In the genomic region with DNA sequence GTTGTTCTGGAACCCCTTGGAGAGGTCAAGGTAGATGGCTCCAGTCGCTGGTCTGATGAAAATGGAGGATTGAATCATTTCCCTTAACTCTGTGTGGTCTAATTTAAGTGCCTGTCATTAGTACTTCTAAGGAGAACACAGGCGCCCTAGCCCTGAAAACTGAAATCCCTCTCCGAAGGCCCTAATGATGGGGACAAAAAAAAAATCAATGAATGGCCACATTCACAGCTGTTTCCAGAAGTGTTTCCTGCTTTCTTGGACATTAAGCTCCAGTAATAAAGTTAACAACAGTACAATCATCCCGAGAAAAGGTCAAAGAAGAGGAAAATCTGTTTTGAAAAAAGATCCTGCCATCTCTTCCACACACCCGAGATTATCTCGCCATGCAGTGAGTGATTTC, we compare ENCODE assay signal across 8 mouse cellular contexts.
A peak's percentile ranks its signal among the peaks of the same experiment; 100 is the strongest.
DNase-seq lines count a peak whose midpoint lies in the region; ATAC-seq and TF ChIP-seq lines count a peak whose summit lies in the region.

No protein-coding gene starts in this region.

- no peaks in the 10 kb centered on the region for H3K9me3 ChIP-seq in neural tube, embryonic 11.5 days (ENCODE audit: control insufficient read depth, low read length)
- no peaks in the 10 kb centered on the region for H3K9me3 ChIP-seq in liver, embryonic 15.5 days (replicated peaks)

- WGBS in heart, adult 2 months = 25% methylated on average over 6 of the region's 6 CpGs
- WGBS in neural tube, embryonic 11.5 days = 36% methylated on average over 6 of the region's 6 CpGs
- WGBS in liver, embryonic 15.5 days (ENCODE audit: insufficient replicate concordance) = 52% methylated on average over 6 of the region's 6 CpGs

- H3K27me3 ChIP-seq in heart, adult 2 months (ENCODE audit: control insufficient read depth, insufficient read depth, low read length) = no peaks in the 10 kb centered on the region
- no peaks in the 10 kb centered on the region for H3K27me3 ChIP-seq in neural tube, embryonic 11.5 days (ENCODE audit: control insufficient read depth, insufficient read depth, low read length)
- H3K27me3 ChIP-seq in liver, embryonic 15.5 days = no peaks in the 10 kb centered on the region; the same call in 1 of the 2 replicates

- no peak overlapping the region for H3K4me3 ChIP-seq in heart, adult 2 months
- H3K4me3 ChIP-seq in neural tube, embryonic 11.5 days (ENCODE audit: low read depth, low read length) = no peak overlapping the region; the same call in 1 of the 2 replicates
- H3K4me3 ChIP-seq in liver, embryonic 15.5 days (replicated peaks) = no peak overlapping the region

- H3K27ac ChIP-seq in heart, adult 2 months = peak overlapping the region; percentile 72
- H3K27ac ChIP-seq in neural tube, embryonic 11.5 days (ENCODE audit: low read depth, low read length) = peak overlapping the region; percentile 86
- H3K27ac ChIP-seq in liver, embryonic 15.5 days (replicated peaks) = peak overlapping the region; percentile 77

- H3K9ac ChIP-seq in heart, adult 2 months (ENCODE audit: low read depth, low read length) = no peak overlapping the region
- H3K9ac ChIP-seq in neural tube, embryonic 11.5 days (ENCODE audit: low read length) = peak overlapping the region; percentile 37; the same call in 1 of the 2 replicates
- H3K9ac ChIP-seq in liver, embryonic 15.5 days = no peak overlapping the region

- no peaks in the 10 kb centered on the region; the same call in 1 of the 2 replicates for H3K36me3 ChIP-seq in heart, adult 2 months (ENCODE audit: control insufficient read depth, insufficient read depth, low read length)
- H3K36me3 ChIP-seq in neural tube, embryonic 11.5 days (ENCODE audit: control insufficient read depth, insufficient read depth, low read length) = no peaks in the 10 kb centered on the region
- H3K36me3 ChIP-seq in liver, embryonic 15.5 days (replicated peaks) = no peaks in the 10 kb centered on the region

- H3K4me1 ChIP-seq in heart, adult 2 months (ENCODE audit: control insufficient read depth, insufficient read depth, low read length) = peaks cover 18% of the 10 kb centered on the region
- peaks cover 20% of the 10 kb centered on the region for H3K4me1 ChIP-seq in neural tube, embryonic 11.5 days (ENCODE audit: control insufficient read depth, insufficient read depth, low read length)
- peaks cover 20% of the 10 kb centered on the region; the same call in 1 of the 2 replicates for H3K4me1 ChIP-seq in liver, embryonic 15.5 days (replicated peaks)

- intact Hi-C loops in heart, adult 2 months (cut with DNase I) = loop anchor here (1.0 to 5.0 kb wide), 3 partner anchors 10 to 81 kb away; no protein-coding TSS in a partner anchor
- intact Hi-C loops in heart, postnatal 10 days (cut with DNase I) = loop anchor here (2.0 kb wide), 2 partner anchors 81 to 137 kb away; no protein-coding TSS in a partner anchor

- ATAC-seq in neural tube, embryonic 11.5 days (ENCODE audit: insufficient read depth, low FRiP score, low TSS enrichment) = no peak
- ATAC-seq in liver, embryonic 15.5 days (ENCODE audit: insufficient read depth) = no peak

- no peak for TF ChIP-seq POLR2A in heart, adult 2 months (IDR thresholded peaks at IDR 0.05; ENCODE audit: insufficient read depth, low read depth, low read length)

- TF ChIP-seq EP300 in heart, adult 2 months (IDR thresholded peaks at IDR 0.05; ENCODE audit: insufficient read depth, low read depth, low read length) = no peak

- H3K4me2 ChIP-seq in neural tube, embryonic 11.5 days (ENCODE audit: low read depth) = no peak overlapping the region
- peak overlapping the region; percentile 58; the same call in 1 of the 2 replicates for H3K4me2 ChIP-seq in liver, embryonic 15.5 days

- TF ChIP-seq CTCF in heart, adult 2 months (IDR thresholded peaks at IDR 0.05) = no peak

- H3K79me2 ChIP-seq in heart, adult 2 months (replicated peaks; ENCODE audit: control insufficient read depth, insufficient read depth, low read length) = no peaks in the 10 kb centered on the region

- no peak for DNase-seq in heart, adult 2 months
- no peak for DNase-seq in heart, postnatal 10 days
- DNase-seq in neural tube, embryonic 11.5 days (ENCODE audit: low spot score) = no peak
- no peak for DNase-seq in neural tube, embryonic 10.5 days (ENCODE audit: extremely low spot score, low spot score)
- DNase-seq in right cerebral cortex, postnatal 14 days = no peak
- no peak for DNase-seq in Muller cell, postnatal 12 days (ENCODE audit: inconsistent ontology term)
- DNase-seq in spleen, postnatal 4 days (ENCODE audit: low spot score in 2 of 2) = no peak
